Mouse (Mus musculus): ENCODE data around the gene Tbl3.
"Not testable (repeated sequence)": the region's sequence is repeated elsewhere in the genome, so short reads cannot be mapped to it uniquely, and the experiment has no call there.

The Tbl3 gene

DNA sequence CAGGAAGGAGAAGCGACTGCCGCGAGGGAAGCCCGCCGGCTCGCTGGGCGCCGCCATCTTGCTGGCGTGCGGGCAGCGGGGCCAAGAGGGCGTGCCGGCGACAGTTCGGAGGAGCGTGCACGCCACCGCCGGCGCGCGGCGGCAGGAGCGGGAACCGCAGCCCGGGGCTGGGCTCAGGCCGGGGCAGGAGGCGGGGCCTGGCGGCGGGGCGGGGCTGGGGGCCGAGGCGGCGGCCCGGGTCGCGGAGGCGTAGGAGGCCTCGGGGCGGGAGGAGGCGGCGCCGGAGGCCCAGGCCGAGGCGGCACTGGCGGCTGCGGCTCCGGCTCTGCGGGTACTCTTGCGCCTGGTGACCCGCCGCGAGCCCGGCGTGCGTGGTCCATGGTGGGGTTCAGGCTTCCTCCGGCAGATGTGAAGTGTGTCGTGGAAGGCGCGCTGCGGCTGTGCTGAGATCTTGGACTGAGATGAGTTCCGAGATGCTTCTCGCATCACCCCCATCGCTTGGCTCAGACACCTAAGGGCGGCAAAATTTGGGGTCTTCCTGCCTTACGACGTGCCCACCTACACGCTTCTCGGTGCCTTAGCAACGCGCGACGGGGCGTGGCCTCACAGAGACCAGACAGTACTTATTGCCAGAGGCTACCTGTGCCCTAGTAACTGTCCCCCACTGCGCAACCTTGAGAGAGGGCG is 11.3 kb downstream of the Tbl3 start, which contains the start of the genes Gfer and Noxo1:
Gene Gfer, minus strand, starts transcription at position 146 of the 687 bp plus-strand sequence.
Gene Noxo1, plus strand, starts transcription at position 224 of the 687 bp plus-strand sequence.
- peak; percentile 72 to 75 for DNase-seq (ENCODE audit: low spot score in 2 of 2)

DNA sequence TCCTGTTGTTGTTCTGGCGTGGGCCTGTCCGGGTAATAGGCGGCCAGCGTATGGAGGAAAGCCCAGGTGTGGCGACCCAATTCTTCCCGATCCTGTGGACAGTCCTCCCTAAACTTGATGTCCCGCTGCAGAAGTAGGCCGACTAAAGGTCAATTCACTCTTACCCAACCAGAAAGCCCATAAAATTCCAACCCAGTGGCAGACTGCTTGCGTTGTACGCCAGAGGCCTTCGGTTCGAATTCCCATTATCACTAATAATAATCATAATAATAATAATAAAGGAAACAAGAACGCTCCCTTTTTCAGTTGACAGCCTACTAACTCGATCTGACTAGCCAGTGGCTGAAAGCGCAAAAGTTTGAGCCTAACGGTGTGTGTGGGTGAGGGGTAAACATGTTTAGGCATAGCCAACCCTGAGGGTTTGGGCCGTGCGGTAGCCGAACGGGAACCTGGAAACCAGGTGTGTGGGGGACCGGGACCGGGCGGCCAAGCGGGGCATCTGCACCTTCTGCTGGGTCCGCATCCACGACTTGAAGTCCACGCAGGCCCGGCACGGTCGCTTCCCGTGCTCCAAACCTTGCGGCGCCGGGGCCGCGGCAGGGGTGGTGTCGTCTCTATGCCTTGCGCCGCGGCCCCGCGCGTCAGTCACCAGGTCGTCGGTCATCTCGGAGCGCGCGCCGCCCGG is 12.0 kb downstream of the Tbl3 start:
- DNase-seq (ENCODE audit: low spot score in 2 of 2): no peak

GRCm38 (mm10) chr17:24692385-24692784 is 15.1 kb downstream of the Tbl3 start:
- no peak for DNase-seq (ENCODE audit: low spot score in 2 of 2)

DNA sequence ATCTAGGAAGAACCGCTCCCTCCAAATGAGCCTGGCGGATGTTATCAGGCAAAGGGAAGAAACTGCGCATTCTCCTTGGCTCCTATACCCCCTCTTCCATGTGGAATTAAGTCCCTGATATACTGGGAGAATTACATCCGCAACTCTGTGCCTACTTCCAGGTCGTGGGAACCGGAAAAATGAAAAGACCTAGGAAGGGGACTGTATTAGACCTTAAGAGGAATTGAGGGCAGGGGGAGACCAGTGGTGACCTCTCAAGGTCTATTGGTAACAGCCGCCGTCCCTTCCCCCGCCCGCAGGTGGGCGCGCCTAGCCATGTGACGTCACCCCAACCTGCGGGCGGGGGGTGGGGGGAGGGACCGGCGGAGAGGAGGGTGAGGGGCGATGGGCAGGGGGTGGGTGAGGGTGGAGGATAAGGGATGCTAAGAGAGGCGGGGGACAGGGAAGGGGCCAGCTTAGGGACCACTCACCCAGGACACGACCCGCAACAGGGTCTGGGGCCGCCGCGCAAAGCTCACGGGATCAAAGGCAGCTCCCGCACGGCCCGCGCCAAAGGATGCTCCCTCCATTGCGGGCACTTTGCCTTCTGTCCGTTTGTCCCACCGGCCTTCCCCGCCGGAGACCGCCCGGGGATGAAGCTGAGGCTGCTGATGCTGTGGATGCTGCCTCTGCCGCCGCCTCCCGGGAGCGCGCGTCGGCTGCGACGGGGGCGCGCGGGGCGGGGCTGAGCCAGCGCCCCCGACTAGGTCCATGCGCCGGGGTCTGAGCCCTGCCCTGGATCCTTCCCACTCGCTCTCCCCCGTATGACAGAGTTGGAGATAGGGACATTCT is 18.0 kb downstream of the Tbl3 start, which contains the start of gene Syngr3:
Gene Syngr3, minus strand, starts transcription at position 705 of the 831 bp plus-strand sequence.
- peak; percentile 49 to 59 for DNase-seq (ENCODE audit: low spot score in 2 of 2)

DNA sequence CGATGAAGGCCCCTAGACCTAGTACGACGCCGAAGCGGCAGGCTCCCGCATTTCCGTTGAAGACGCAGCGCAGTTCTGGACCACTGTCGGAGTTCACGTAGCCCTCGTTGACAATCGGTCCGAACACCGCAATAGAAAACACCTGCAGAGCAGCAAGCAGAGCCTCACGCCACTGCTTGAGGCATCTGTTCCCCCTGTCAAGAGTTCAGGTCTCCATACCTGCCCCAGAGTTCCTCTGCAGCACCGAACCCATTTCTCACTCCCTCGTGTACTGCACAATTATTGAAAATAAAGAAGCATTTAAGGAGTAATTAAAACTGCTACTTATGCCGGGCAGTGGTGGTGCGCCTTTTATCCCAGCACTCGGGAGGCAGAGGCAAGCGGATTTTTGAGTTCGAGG is 19.9 kb downstream of the Tbl3 start:
- no peak for DNase-seq (ENCODE audit: low spot score in 2 of 2)

DNA sequence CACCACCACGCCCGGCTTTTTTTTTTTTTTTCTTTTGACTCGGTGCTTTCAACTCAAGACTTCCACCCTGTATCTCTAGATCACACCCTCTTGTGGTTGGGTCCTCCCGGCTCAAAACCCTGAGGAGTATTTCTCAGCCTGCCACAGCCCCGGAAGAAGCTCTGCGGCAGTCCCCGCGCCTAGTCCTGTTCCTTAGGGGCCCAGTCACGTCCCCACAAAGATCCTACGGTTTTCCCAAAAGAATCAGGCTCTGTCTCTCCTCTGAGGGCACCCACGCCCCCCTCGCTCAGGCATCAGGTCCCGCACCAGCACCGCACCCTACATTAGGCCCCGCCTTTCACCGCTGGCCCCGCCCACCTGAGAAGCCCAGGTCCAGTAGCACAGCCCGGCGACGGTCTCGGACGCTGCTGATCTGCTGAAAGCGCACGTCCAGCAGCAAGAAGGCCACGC is 20.3 kb downstream of the Tbl3 start:
- peak in 1 of 2 experiments; percentile 39 for DNase-seq (ENCODE audit: low spot score in 2 of 2)

- no peak for DNase-seq (ENCODE audit: low spot score in 2 of 2)
These were observed 20.9 kb downstream of the Tbl3 start for GRCm38 (mm10) chr17:24686514-24686913.

DNA sequence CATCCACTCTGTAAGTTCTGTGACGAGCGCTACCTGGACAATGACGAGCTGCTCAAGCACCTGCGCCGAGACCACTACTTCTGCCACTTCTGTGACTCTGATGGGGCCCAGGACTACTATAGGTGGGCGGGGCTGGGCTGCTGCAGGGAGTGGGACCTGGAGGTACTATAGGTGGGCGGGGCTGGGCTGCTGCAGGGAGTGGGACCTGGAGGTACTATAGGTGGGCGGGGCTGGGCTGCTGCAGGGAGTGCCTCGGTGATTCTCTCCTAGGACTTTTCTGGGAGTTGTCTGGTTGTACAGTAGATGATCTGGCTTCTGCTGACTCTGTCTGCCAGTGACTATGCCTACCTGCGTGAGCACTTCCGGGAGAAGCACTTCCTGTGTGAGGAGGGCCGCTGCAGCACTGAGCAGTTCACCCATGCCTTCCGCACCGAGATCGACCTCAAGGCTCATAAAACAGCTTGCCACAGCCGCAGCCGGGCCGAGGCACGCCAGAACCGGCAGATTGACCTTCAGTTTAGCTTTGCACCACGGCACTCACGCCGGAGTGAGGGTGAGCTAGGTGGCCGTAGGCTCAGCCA is 29.9 kb downstream of the Tbl3 start:
- DNase-seq (ENCODE audit: low spot score in 2 of 2): no peak

DNA sequence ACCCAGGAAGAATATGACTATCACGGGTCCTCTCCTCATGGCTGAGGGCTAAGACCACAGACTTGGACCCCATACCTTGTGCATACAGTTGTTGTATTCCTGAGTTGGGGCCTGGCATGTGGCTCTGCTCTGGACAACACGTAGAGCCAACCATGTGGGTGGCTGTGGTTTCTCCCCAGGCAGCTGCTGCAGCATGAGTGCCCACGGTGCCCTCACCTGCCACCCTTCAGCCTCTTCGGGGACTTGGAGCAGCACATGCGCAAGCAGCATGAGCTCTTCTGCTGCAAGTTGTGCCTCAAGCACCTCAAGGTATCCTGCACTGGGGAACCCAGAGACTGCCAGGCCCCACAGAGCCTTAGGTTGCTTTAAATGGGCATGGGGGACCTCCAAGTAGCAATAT is 30.6 kb downstream of the Tbl3 start:
- DNase-seq (ENCODE audit: low spot score in 2 of 2): no peak

DNA sequence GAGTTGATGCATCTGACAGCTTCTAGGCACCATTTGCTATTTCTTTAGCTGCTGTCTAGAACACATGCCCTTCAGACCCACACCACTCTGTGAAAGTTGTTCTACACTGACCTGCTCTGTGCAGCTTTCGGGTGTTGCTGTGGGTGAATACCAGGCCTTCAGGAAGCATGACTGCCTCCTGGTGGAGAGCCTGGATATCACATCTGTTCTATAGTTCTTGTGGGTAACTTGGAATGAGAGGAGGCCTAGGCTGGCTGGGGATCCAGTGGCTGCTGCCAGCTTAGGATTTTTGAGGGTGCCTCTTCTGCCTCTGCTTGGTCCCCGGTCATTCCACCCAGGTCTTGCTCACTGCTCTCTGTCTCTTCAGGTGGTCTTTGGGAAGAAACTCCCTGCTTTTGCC is 31.3 kb downstream of the Tbl3 start:
- DNase-seq (ENCODE audit: low spot score in 2 of 2): peak; percentile 67 to 77

GRCm38 (mm10) chr17:24674277-24674676 is 33.2 kb downstream of the Tbl3 start:
- peak; percentile 53 for DNase-seq (ENCODE audit: low spot score in 2 of 2)

DNA sequence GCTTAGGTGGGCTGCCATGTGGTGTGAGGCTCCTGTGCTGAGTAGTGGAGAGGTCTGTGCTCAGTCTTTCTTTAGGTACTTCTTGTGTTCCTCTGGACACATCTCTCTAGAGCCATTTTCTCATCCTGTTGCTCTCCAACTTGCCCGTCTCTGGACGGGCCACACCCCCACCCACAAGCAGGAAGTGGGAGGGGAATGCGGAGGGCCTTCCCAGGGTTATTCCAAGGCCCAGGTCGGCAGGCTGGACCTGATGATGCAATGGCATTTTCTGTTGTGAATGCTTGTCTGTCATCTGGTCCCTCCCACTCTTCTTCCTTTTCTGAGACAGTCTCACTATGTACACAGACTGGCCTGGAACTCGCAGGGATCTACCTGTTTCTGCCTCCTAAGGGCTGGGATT is 35.3 kb downstream of the Tbl3 start:
- DNase-seq (ENCODE audit: low spot score in 2 of 2): no peak

- DNase-seq (ENCODE audit: low spot score in 2 of 2): no peak
These were observed 36.1 kb downstream of the Tbl3 start for GRCm38 (mm10) chr17:24671346-24671745.

DNA sequence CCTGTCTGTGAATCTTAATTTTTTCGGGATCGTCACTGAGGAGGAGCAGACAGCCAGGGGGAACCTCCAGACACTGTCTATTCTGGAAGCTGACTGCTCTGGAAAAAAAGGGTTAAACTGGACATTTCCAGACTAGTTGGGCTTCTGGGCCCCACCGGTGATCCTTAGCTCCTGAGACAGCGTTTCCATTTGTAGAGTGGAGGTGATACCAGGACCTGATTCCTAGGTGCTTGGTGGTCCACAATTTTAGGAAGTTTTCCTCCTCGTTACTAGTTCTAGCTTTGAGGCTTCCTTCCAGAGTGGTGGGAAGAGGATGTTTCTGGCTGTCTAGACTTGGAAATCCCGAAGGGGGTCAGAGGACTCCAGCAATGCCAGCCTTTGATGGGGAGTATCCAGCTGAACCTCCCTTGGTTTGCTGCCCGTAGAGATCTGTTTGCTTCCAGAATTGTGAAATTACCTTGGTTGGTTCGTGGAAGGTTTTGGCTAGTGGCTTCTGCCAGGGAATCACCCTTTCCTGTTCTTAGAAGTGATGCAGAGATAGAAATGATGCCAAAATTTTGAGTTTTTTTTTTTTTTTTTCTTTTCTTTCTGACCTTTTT is 37.1 kb downstream of the Tbl3 start:
- DNase-seq (ENCODE audit: low spot score in 2 of 2): no peak

- peak; percentile 89 to 93 for DNase-seq (ENCODE audit: low spot score in 2 of 2)
These were observed 37.8 kb downstream of the Tbl3 start, which contains the start of gene Zfp598 for GRCm38 (mm10) chr17:24669545-24670245. Gene Zfp598 (plus strand): TSS chr17:24669687.

DNA sequence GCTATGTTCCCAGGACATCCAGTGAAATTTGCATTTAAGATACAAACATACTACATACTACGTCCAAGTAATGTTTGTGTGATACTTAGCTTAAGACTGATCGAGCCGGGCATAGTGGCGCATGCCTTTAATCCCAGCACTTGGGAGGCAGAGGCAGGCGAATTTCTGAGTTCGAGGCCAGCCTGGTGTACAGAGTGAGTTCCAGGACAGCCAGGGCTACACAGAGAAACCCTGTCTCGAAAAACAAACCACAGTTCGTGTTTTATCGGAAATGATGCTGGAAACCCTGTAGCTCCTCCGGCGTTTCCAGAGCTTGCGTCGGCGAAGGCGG is 38.3 kb downstream of the Tbl3 start:
- DNase-seq (ENCODE audit: low spot score in 2 of 2): not testable (repeated sequence)

DNA sequence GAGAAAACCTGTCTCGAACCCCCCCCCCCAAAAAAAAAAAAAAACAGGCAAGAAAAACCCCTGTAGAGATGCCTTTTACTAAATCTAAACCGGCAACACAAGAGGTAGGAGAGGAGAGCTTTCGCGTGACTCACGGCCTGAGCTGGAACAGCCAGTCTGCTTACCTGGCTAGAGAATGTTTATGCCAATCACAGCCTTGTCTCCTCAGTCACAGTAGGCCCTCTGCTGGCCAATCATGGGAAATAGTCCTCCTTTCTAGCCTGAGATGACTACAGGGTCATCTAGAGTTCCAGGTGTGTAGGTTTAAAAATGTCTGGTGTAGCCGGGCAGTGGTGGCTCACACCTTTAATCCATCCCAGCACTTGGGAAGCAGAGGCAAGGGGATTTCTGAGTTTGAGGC is 40.0 kb downstream of the Tbl3 start:
- DNase-seq (ENCODE audit: low spot score in 2 of 2): peak in 1 of 2 experiments; percentile 71

DNA sequence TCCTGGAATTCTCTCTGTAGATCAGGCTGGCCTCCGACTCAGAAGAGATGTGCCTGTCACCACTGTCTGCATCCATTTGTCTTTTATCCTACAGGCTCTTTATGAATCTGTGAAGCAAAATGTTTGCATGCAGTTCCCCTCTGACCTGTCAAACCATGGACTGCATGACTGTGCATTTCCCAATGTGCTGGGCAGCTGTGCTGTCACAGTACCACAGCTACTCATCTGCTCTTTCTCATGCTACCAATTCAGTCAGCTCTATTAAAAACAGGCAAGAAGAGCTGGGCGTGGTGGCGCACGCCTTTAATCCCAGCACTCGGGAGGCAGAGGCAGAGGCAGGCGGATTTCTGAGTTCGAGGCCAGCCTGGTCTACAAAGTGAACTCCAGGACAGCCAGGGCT is 40.4 kb downstream of the Tbl3 start:
- not testable (repeated sequence) for DNase-seq (ENCODE audit: low spot score in 2 of 2)

DNA sequence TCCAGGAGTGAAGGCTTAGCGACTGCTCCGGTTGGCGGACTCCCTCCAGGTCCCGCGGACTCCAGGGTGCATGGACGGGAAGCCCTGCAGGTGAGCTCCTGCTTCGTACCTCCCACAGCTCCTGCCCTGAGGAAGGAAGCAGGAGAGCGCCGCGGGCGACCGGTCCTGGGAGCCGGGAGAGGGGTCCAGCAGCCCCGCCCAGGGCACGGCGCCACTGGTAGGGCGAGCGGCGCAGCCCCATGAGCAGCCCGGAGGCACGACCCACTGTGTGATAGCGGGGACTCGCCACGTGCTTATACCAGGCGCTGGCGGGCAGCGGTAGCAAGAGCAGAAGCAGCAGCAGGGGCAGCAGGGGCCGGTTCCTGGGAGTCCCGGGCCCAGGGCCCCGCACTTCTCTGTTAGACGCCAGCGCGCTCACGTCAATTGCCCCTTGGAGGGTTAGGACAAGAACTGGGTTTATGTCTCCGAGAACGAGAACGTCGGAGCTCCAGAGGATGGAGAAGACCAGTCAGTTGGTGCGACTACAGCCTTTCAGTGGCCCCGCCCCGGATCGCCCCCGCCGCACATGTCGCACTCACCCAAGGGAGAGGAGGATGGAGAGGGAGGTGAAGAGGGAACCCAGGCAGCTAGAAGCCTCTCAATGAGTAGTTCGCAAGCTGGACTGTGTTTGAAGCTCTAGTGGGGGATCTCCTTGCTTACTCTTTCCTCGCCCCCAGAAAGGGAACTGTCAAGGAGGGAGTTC is 49.3 kb downstream of the Tbl3 start, which contains the start of gene Npw:
Gene Npw, minus strand, starts transcription at position 441 of the 742 bp plus-strand sequence.
- no peak for DNase-seq (ENCODE audit: low spot score in 2 of 2)

GRCm38 (mm10) chr17:24654969-24655368 is 52.5 kb downstream of the Tbl3 start:
- no peak for DNase-seq (ENCODE audit: low spot score in 2 of 2)

Data from right cerebral cortex, adult 2 months (tissue).